Mouse (Mus musculus): ENCODE data around the gene Tex45. TPM values are rescaled to one million over a fixed set of nuclear protein-coding genes. Genes with fewer than 3 reads are reported as not detected.

Gene Tex45
- not detected for total RNA-seq (2018; cell fraction: chromatin; rRNA removed)
- total RNA-seq (2018; cell fraction: cytosol; rRNA removed): not detected
- not detected for total RNA-seq (2018; cell fraction: nucleus; rRNA removed)
- not detected in 3 replicates for polyA plus RNA-seq (2018)

DNA sequence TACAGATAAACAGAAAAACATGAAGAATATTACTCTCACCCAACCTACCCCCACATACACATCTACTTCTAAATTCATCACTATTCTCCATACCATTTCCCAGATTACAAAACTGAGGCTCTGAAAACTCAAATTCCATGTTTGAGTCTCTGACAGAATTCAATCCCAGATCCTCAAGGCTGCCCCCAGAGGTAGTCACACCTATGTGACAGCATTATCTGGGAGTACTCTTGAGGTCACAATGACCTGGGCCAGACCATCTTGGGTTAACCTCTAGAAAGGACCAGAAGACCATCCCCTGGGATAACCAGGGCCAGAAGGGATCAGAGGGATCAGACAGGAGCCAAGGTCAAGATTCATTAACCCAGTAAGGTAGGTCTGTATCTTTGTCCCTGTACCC is at the start of gene Tex45:
TSS of gene Tex45 (plus strand) at position 301 of the 400 bp plus-strand sequence.
- H3K79me2 ChIP-seq (ENCODE audit: inconsistent target): no peaks in the 10 kb centered on the region
- no peak within 1 kb of the TSS for H3K4me3 ChIP-seq (ENCODE audit: inconsistent target)
- no peaks in the 10 kb centered on the region for H3K36me3 ChIP-seq (ENCODE audit: inconsistent target)
- H3K27ac ChIP-seq: no peak within 1 kb of the TSS

DNA sequence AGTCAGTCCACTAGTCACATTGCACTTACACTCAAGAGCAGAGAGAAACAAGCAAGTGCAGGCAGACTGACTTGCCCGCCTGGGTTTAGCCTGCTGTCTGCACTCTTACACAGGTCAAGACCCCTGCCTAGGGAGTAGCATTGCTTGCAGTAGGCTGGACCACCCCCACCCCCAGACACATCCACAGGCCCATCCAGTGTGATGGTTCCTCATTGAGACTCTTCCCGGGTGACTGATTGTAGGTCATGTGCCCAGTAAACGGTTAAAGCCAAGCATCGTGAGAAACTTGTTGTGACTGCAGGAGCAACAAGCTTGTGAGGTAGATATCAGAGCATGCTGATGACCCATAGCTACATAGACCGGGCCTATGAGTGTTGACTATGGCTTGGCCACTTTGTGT is 49.2 kb upstream of the Tex45 start:
- Histone ChIP-seq H3K79me2 (ENCODE audit: inconsistent target) (no peaks in the 10 kb centered on the region), H3K27ac (no peak overlapping the region), H3K4me3 (ENCODE audit: inconsistent target) (no peak overlapping the region), H3K36me3 (ENCODE audit: inconsistent target) (no peaks in the 10 kb centered on the region)
- 91% methylated on average over 5 of the region's 5 CpGs for WGBS (ENCODE audit: missing documents)

DNA sequence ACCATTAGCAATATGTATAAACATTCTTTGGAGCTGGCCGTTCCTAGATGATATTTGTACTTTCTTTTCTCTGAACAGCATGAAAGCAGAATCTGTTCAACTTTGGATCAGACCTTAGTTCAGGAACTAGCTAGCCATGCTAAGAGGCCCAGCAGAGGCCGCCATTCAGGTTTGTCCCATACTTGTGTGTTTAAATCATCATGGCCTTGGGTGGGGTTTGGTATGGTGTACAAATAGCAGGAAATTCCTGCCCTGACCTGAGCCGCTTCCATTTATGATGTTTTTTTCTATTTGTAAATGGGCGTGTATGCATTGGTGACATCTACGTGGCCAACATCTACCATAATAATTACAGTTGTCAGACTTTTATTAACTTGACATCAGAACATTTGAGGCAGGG is 45.4 kb upstream of the Tex45 start:
- 94% methylated on average over 5 of the region's 5 CpGs for WGBS (ENCODE audit: missing documents)
- H3K27ac ChIP-seq: no peak overlapping the region
- no peaks in the 10 kb centered on the region for H3K79me2 ChIP-seq (ENCODE audit: inconsistent target)
- no peaks in the 10 kb centered on the region for H3K36me3 ChIP-seq (ENCODE audit: inconsistent target)
- no peak overlapping the region for H3K4me3 ChIP-seq (ENCODE audit: inconsistent target)

DNA sequence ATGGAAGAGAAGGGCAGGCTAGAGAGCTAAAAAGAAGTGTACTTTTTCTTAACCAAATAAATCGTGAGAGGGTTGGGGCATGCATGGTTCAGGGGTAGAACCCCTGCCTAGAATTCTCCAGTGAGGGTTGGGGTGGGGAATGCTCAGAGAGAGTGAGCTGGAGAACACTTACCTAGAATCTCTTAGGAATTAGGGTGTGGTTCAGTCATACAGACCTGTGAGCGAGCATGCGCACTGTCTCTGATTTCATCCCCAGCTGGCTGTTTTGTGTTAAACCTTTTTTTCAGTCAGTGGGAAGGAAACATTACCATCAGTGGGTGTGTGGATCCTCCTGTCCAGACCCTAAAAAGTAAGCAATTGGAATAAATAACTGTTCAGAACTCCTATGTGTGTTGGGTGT is 44.5 kb upstream of the Tex45 start:
- 94% methylated on average over 3 of the region's 3 CpGs for WGBS (ENCODE audit: missing documents)
- H3K27ac ChIP-seq: no peak overlapping the region

DNA sequence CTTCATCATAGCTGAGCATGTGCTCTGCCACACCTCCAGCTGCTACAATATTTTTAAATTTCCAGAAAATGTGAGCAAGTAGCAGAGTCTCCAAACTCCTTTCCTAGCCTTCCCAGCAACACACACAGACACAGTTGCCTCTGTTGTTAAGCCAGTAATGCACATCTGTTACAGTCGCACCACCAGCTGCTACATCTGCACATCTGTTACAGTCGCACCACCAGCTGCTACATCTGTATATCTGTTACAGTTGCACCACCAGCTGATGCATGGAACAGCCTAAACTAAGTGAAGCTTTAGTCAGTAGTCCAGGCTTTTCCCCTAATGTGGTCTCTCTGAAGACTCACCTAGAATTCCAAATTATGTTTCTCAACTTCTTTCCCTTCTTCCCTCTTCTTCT is 42.2 kb upstream of the Tex45 start:
- Histone ChIP-seq H3K36me3 (ENCODE audit: inconsistent target) (no peaks in the 10 kb centered on the region), H3K27ac (no peak overlapping the region), H3K4me3 (ENCODE audit: inconsistent target) (no peak overlapping the region), H3K79me2 (ENCODE audit: inconsistent target) (no peaks in the 10 kb centered on the region)
- 95% methylated on average over 2 of the region's 2 CpGs for WGBS (ENCODE audit: missing documents)

More for the DNA sequence above, 44.5 kb upstream of the Tex45 start:
- no peaks in the 10 kb centered on the region for H3K36me3 ChIP-seq (ENCODE audit: inconsistent target)
- no peaks in the 10 kb centered on the region for H3K79me2 ChIP-seq (ENCODE audit: inconsistent target)
- no peak overlapping the region for H3K4me3 ChIP-seq (ENCODE audit: inconsistent target)

DNA sequence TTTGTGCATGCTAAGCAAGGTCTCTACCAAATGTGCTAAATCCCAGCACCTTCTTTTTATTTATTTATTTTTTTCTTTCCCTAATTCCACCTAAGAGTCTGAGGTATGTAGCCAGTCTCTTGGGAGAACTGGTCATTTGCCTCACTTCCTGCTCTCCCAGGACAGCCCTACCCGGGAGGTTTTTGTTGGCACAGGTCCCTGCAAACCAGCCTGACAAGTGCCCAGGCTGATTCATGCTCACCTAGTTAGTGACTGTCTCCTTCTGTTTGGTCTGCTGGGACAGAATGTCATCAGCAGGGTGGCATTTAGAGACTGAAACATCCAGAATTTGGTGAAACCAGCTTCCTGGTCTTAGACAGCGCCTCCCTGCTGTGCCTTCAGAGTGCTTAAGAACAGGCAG is 40.7 kb upstream of the Tex45 start:
- WGBS (ENCODE audit: missing documents): 71% methylated on average over 1 of the region's 2 CpGs
- Histone ChIP-seq H3K36me3 (ENCODE audit: inconsistent target) (no peaks in the 10 kb centered on the region), H3K4me3 (ENCODE audit: inconsistent target) (no peak overlapping the region), H3K27ac (no peak overlapping the region), H3K79me2 (ENCODE audit: inconsistent target) (no peaks in the 10 kb centered on the region)

DNA sequence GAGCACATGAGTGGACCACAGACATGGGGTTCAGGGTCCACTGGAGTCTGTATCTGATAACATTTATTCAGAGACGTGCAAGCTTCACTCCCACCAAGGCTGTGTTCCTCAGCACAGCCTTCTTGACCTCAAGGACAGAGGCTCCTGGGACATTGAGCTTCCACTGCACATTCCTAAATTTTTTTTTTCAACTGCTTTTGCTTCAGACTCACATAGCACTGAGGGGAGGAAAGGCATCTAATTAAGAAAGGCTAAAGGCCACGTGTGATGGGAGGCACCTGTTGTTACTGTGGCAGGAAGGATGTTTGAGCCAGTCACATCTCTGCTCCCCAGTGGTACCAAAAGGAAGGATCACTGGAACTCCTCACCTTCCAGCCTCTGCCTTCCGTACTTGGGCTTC is 39.5 kb upstream of the Tex45 start:
- Histone ChIP-seq H3K4me3 (ENCODE audit: inconsistent target) (no peak overlapping the region), H3K27ac (no peak overlapping the region), H3K36me3 (ENCODE audit: inconsistent target) (no peaks in the 10 kb centered on the region), H3K79me2 (ENCODE audit: inconsistent target) (no peaks in the 10 kb centered on the region)
- 100% methylated on average over 3 of the region's 3 CpGs for WGBS (ENCODE audit: missing documents)

DNA sequence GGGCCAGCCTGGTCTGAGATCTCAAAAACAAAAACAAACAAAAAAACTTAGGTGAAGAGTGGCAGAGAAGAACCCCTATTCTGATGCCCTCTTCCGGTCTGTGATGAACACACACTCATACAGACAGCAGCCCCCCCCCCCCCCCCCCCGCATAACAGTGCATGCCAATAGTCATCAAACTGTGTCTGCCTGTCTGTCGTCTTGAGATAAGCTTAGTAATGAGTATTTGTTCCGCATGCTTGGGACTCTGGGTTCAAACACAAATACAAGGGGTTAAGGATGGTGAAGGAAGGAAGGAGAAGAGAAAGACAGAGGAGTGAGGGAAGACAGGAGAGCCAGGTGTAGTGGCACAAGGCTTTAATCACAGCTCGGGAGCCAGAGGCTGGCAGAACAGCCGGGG is 34.2 kb upstream of the Tex45 start:
- Histone ChIP-seq H3K4me3 (ENCODE audit: inconsistent target) (no peak overlapping the region), H3K27ac (no peak overlapping the region), H3K36me3 (ENCODE audit: inconsistent target) (no peaks in the 10 kb centered on the region), H3K79me2 (ENCODE audit: inconsistent target) (no peaks in the 10 kb centered on the region)
- WGBS (ENCODE audit: missing documents): 87% methylated on average over 6 of the region's 6 CpGs

DNA sequence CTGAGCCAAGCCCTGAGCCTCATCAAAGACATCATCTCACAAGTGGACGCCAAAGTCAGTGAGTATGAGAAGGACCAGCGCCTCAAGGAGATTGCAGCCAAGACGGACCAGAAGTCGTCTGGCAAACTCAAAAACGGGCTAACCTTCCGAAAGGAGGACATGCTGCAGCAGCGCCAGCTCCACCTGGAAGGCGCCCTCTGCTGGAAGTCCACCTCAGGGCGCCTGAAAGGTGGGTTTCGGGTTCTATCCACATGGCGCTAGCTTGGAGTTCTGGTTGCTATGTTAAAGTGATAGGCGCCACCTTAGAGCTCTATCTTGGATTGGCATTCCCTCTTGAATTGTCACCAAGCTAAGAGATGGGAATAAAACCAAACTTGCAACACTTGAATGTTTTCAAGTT is 31.2 kb upstream of the Tex45 start:
- Histone ChIP-seq H3K27ac (no peak overlapping the region), H3K36me3 (ENCODE audit: inconsistent target) (no peaks in the 10 kb centered on the region)
- 92% methylated on average over 12 of the region's 12 CpGs for WGBS (ENCODE audit: missing documents)

DNA sequence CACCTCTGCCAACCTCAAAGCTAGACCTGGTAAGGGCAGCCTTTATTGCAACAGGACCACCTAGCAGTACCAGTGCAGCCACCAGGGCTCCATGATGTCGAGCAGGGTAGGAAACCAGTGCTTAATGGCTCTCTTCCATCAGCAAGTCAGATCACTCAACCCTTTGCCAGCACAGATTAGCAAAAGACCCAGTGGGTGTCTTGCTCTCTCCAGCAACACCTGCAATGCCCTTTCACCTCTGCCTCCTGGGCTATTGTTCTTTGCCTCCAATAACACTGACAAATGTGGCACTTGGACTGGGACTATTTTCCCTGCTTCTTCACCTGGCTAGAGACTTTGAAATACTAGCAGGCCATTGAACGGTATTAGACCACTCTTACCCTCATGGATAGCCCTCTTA is 21.4 kb upstream of the Tex45 start:
- Histone ChIP-seq H3K79me2 (ENCODE audit: inconsistent target) (no peaks in the 10 kb centered on the region), H3K27ac (no peak overlapping the region), H3K4me3 (ENCODE audit: inconsistent target) (no peak overlapping the region), H3K36me3 (ENCODE audit: inconsistent target) (no peaks in the 10 kb centered on the region)
- WGBS (ENCODE audit: missing documents): 95% methylated on average over 2 of the region's 2 CpGs

More for the DNA sequence above, 31.2 kb upstream of the Tex45 start:
- Histone ChIP-seq H3K79me2 (ENCODE audit: inconsistent target) (no peaks in the 10 kb centered on the region), H3K4me3 (ENCODE audit: inconsistent target) (no peak overlapping the region)

DNA sequence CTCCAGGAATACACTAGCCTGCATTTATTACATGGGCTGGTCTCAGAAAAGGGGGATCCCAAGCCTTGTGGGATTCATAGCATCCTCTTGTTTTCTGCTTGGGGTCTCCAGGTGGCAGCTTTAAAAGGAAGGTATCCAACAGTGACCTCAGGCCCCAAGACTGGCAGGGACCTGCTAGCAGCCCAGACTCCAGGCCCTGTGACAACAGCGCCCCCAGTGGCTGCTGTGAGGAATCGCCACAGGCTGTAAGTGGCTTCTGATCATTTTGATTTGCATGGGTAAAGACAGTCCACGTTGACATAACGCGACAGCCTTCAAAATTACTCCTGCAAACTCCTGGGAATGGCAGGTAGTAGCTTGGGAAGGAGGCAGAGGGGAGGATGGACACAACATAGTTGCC is 20.0 kb upstream of the Tex45 start:
- WGBS (ENCODE audit: missing documents): 73% methylated on average over 5 of the region's 5 CpGs
- Histone ChIP-seq H3K79me2 (ENCODE audit: inconsistent target) (no peaks in the 10 kb centered on the region), H3K27ac (no peak overlapping the region), H3K36me3 (ENCODE audit: inconsistent target) (no peaks in the 10 kb centered on the region), H3K4me3 (ENCODE audit: inconsistent target) (no peak overlapping the region)

DNA sequence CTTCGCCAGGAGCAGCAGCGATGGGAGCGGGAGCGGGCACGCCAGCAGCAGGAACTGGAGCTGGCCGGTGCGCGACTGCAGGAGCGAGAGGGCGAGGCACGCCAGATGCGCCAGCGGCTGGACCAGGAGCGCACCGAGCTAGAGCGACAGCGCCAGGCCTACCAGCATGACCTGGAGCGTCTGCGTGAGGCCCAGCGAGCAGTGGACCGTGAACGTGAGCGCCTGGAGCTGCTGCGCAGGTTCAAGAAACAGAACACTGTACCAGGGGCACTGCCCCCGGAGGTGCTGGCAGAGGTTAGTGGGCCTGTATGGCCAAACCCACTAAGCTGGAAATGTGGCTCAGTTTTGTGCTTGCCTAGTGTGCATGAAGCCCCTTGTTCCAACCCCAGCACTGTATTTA is 18.7 kb upstream of the Tex45 start:
- WGBS (ENCODE audit: missing documents): 97% methylated on average over 25 of the region's 25 CpGs
- H3K36me3 ChIP-seq (ENCODE audit: inconsistent target): no peaks in the 10 kb centered on the region
- H3K79me2 ChIP-seq (ENCODE audit: inconsistent target): no peaks in the 10 kb centered on the region
- H3K27ac ChIP-seq: no peak overlapping the region
- no peak overlapping the region for H3K4me3 ChIP-seq (ENCODE audit: inconsistent target)

DNA sequence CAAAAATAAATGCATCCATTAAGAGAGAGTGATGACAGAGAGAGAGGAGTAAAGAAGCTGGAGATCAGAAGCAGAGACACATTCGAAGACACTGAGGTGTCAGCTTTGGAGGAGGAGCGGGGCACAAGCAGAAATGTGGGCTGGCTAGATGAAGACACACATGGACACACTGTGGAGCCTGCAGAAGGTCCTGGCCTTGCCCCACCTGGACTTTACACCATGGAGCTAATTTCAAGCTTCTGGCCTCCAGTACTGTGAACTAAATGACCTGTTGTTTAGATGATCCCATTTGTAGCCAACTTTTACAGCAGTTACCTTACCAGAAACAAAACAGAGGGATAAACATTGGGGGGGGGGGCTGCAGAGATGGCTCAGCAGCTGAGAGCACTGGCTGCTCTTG is 7.4 kb upstream of the Tex45 start:
- Histone ChIP-seq H3K36me3 (ENCODE audit: inconsistent target) (no peaks in the 10 kb centered on the region), H3K4me3 (ENCODE audit: inconsistent target) (no peak overlapping the region), H3K79me2 (ENCODE audit: inconsistent target) (no peaks in the 10 kb centered on the region), H3K27ac (no peak overlapping the region)
- 89% methylated on average over 2 of the region's 2 CpGs for WGBS (ENCODE audit: missing documents)

DNA sequence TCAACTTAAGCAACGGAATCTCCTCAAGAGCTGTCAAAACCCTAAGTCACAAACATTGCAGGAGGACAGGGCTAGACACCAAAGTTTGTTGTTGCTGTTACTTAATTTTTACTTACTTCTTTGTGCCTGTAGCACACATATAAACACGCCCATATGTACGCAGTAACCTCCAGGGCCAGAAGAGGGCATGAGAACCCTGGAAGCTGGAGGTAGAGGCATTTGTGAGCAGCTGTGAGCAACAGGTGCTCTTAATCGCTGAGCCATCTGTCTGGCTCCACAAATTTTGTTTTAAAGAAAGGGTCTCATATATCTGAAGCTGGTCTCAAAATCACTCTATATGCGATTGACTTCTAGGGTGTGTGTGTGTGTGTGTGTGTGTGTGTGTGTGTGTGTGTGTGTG is 6.4 kb upstream of the Tex45 start:
- 79% methylated on average over 5 of the region's 5 CpGs for WGBS (ENCODE audit: missing documents)
- H3K27ac ChIP-seq: no peak overlapping the region
- H3K79me2 ChIP-seq (ENCODE audit: inconsistent target): no peaks in the 10 kb centered on the region
- H3K36me3 ChIP-seq (ENCODE audit: inconsistent target): no peaks in the 10 kb centered on the region
- no peak overlapping the region for H3K4me3 ChIP-seq (ENCODE audit: inconsistent target)

DNA sequence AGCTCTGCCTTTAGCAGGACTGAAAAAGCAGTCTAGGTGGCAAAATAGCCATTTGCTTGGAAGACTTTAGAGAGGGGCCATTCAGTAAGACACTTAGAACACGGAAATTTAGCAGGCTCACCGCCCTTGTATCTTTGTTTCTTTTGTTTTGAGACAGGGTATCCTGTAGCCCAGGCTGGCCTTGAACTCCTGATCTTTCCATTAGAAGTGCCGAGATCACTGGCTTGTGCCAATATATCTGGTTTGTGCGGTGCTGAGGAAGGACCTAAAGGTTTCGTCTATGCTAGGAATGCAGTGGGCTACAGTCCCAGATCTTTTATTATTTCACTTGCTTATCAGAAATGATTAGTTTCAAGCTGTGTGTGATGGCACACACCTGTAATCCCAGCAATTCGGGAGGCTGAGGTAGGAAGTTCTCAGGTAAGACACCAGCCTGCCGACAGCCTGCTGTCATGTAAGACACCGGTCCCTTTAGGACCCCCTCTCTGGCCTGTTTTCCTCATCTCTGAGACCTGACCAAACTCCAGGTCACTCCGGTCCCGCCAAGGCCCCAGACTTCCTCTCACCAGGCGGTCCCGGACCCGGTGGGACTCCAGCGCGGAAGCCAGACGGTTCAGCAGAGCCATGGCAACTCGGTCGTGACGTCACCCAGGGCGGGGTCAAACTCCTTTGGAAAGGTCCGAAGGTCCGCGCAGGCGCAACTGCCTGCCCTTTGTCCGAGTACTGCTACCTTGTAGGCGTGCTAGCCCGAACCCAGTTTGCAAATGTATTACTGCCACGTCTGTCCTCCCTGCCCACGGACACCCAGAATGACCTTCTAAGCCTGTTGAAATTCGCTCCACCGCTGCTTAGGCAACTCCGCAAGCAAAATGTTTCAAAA is 3.4 kb upstream of the Tex45 start, which contains the start of gene Pex11g:
TSS of gene Pex11g (minus strand) at position 675 of the 880 bp plus-strand sequence.
- Histone ChIP-seq H3K36me3 (ENCODE audit: inconsistent target) (no peaks in the 10 kb centered on the region), H3K27ac (no peak within 1 kb of the TSS), H3K79me2 (ENCODE audit: inconsistent target) (no peaks in the 10 kb centered on the region), H3K4me3 (ENCODE audit: inconsistent target) (peak within 1 kb of the TSS; percentile 43)
- WGBS (ENCODE audit: missing documents): 11% methylated on average over 32 of the region's 32 CpGs
